Mouse (Mus musculus) ES-Bruce4 (cell line): Measurements from ENCODE around the gene Serac1. TPM values are rescaled to one million over a fixed set of nuclear protein-coding genes. Genes with fewer than 3 reads are reported as not detected.

ENCODE experiments used
- H3K27ac ChIP-seq: 2 replicates; pipeline ENCODE4 v1.5.1; 2012; ENCODE audit warnings: low read length, inconsistent platforms; ENCODE audit not compliant: insufficient read depth
- H3K27me3 ChIP-seq: 2 replicates; pipeline ENCODE4 v1.6.1; 2012; ENCODE audit warnings: mild to moderate bottlenecking, low read length, inconsistent platforms; ENCODE audit not compliant: control insufficient read depth, poor library complexity, insufficient read depth, severe bottlenecking
- H3K36me3 ChIP-seq: 2 replicates; pipeline ENCODE4 v1.6.1; 2012; ENCODE audit warnings: inconsistent platforms, mild to moderate bottlenecking, low read length, moderate library complexity; ENCODE audit not compliant: control insufficient read depth, poor library complexity, insufficient read depth, severe bottlenecking
- H3K4me1 ChIP-seq: one replicate; pipeline ENCODE4 v1.8.1; 2011; ENCODE audit warnings: low read length; ENCODE audit not compliant: control insufficient read depth, insufficient read depth
- H3K4me3 ChIP-seq: 2 replicates; pipeline ENCODE4 v1.5.1; 2011; ENCODE audit warnings: low read depth, mild to moderate bottlenecking, low read length
- H3K9ac ChIP-seq: 2 replicates; pipeline ENCODE4 v1.6.1; 2012; ENCODE audit warnings: low read depth, mild to moderate bottlenecking, inconsistent platforms; ENCODE audit not compliant: poor library complexity, severe bottlenecking
- H3K9me3 ChIP-seq: replicated peaks from 2 replicates; pipeline ENCODE4 v1.6.1; 2012; ENCODE audit warnings: mild to moderate bottlenecking, low read length, inconsistent platforms; ENCODE audit not compliant: control insufficient read depth, poor library complexity, insufficient read depth, severe bottlenecking
- CTCF ChIP-seq: IDR thresholded peaks from one replicate; pipeline ENCODE4 v1.8.1; 2011; ENCODE audit warnings: low read depth, low read length
- EP300 ChIP-seq: IDR thresholded peaks from 2 replicates; pipeline ENCODE4 v1.6.1; 2011; ENCODE audit warnings: low read depth, low read length; ENCODE audit not compliant: insufficient read depth
- POLR2A ChIP-seq: IDR thresholded peaks from one replicate; pipeline ENCODE4 v1.8.1; 2011; ENCODE audit warnings: low read length; ENCODE audit not compliant: insufficient read depth
- polyA plus RNA-seq: library from polyadenylated mRNA; stranded (reverse); fragments of >200 nt; gene quantifications from 2 replicates; pipeline ENCODE4 v1.2.4, GENCODE M21; 2011; ENCODE audit warnings: low read depth; ENCODE audit not compliant: missing spikeins, insufficient read depth, insufficient read length

Gene Serac1
- polyA plus RNA-seq, 1 experiment, result 22.6 TPM

DNA sequence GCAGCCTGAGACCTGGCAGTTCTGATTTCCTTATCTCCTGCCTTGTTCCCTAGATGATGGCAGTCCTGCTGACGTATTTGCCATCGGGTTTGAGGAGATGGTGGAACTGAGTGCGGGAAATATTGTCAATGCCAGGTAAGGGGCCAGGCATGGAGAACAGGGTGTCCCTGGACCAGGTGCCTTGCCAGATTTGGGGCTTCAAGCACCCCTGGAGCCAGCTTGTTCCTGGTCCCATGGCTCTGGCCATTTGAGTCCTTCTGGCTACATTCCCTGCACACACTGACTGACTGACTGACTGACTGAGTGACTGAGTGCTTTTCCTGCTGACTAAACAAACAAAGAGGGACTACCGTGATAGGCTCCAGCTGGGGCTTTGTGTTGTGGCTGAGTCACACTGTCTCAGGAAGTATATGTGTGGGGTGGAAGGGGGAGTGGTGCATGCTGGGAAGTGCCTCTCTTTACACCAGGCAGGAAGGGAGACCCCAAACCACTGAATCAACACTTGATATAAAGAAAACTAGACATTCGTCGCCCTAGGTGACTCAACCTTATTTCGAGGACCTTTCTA, 63.2 kb downstream of the Serac1 start:
- Histone ChIP-seq H3K4me1 (no peaks in the 10 kb centered on the region), H3K27ac (no peak overlapping the region), H3K9me3 (no peaks in the 10 kb centered on the region), H3K9ac (no peak overlapping the region), H3K27me3 (no peaks in the 10 kb centered on the region), H3K4me3 (no peak overlapping the region), H3K36me3 (no peaks in the 10 kb centered on the region)
- TF ChIP-seq EP300 (no peak), POLR2A (no peak), CTCF (no peak)

- H3K9me3 ChIP-seq, result no peaks in the 10 kb centered on the region
Measured at GRCm38 (mm10) chr17:6014985-6015384, 64.6 kb downstream of the Serac1 start.

GRCm38 (mm10) chr17:6013079-6013478, 66.5 kb downstream of the Serac1 start:
- H3K27me3 ChIP-seq, result no peaks in the 10 kb centered on the region
- no peak overlapping the region for H3K9ac ChIP-seq
- TF ChIP-seq EP300, result no peak
- TF ChIP-seq POLR2A, result no peak
- TF ChIP-seq CTCF, result no peak
- H3K4me1 ChIP-seq, result no peaks in the 10 kb centered on the region
- H3K27ac ChIP-seq, result no peak overlapping the region
- H3K9me3 ChIP-seq, result no peaks in the 10 kb centered on the region
- no peaks in the 10 kb centered on the region for H3K36me3 ChIP-seq
- H3K4me3 ChIP-seq, result no peak overlapping the region

More at GRCm38 (mm10) chr17:6014985-6015384, 64.6 kb downstream of the Serac1 start:
- H3K4me1 ChIP-seq, result no peaks in the 10 kb centered on the region
- no peak overlapping the region for H3K9ac ChIP-seq
- H3K36me3 ChIP-seq, result no peaks in the 10 kb centered on the region
- H3K27me3 ChIP-seq, result no peaks in the 10 kb centered on the region
- no peak for TF ChIP-seq CTCF
- TF ChIP-seq EP300, result no peak
- TF ChIP-seq POLR2A, result no peak
- no peak overlapping the region for H3K27ac ChIP-seq
- no peak overlapping the region for H3K4me3 ChIP-seq

DNA sequence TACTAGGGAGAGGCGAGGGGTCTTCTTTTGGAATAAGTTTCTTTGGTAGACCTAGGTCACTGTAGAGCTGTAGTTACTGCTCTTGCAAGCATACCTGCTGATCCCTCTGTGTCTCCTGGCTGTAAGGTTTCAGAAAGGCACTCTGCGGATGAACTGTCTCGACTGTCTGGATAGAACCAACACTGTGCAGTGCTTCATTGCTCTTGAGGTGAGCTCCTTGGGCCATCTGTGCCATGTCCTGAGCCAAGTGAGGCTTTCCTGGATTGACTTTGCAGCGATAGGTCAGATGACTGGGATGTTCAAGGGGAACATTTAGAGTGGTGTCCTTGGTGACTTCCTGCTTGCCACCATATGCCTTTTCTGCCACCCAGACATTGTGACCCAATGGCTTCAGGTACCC, 69.9 kb downstream of the Serac1 start:
- H3K9me3 ChIP-seq, result no peaks in the 10 kb centered on the region
- no peak overlapping the region for H3K4me3 ChIP-seq

DNA sequence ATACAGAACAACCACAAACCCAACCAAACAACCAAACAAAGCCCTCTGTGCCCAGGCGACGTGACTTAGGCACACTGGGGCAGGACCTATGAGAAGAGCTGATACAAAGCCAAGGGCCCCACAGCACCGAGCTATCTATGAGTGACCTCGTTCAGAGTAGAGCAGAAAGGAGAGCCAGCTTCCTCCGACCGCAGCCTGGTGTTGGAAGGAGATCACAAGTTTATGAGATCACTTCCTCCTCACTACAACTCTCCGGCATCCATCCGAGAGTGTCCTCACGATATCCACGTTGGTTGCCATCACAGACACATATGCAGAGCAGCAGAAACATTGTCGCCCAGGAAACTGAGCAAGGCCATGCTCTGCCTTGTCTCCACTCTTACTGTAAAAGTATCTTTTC, 71.0 kb downstream of the Serac1 start:
- Histone ChIP-seq H3K4me3 (no peak overlapping the region), H3K9ac (no peak overlapping the region), H3K4me1 (no peaks in the 10 kb centered on the region), H3K27ac (no peak overlapping the region), H3K9me3 (no peaks in the 10 kb centered on the region), H3K27me3 (no peaks in the 10 kb centered on the region), H3K36me3 (no peaks in the 10 kb centered on the region)
- TF ChIP-seq POLR2A (no peak), CTCF (no peak), EP300 (no peak)

More for the DNA sequence above, 69.9 kb downstream of the Serac1 start:
- Histone ChIP-seq H3K4me1 (no peaks in the 10 kb centered on the region), H3K27ac (no peak overlapping the region), H3K9ac (no peak overlapping the region), H3K27me3 (no peaks in the 10 kb centered on the region), H3K36me3 (no peaks in the 10 kb centered on the region)
- TF ChIP-seq CTCF (no peak), EP300 (no peak), POLR2A (no peak)

GRCm38 (mm10) chr17:6007902-6008301, 71.6 kb downstream of the Serac1 start:
- Histone ChIP-seq H3K4me3 (no peak overlapping the region), H3K9ac (no peak overlapping the region), H3K27me3 (no peaks in the 10 kb centered on the region), H3K36me3 (no peaks in the 10 kb centered on the region), H3K27ac (no peak overlapping the region), H3K9me3 (no peaks in the 10 kb centered on the region), H3K4me1 (no peaks in the 10 kb centered on the region)
- TF ChIP-seq CTCF (no peak), POLR2A (no peak)
